Mouse (Mus musculus) ES-E14 (cell line): ENCODE results near the gene Meox1.

ENCODE experiments used
- CHD2 ChIP-seq: IDR thresholded peaks from 2 replicates; pipeline ENCODE4 v1.6.1; 2014; ENCODE audit warnings: mild to moderate bottlenecking, low read depth, low read length, inconsistent platforms
- HCFC1 ChIP-seq: IDR thresholded peaks from 2 replicates; pipeline ENCODE4 v1.6.1; 2012; ENCODE audit warnings: low read length, inconsistent platforms, borderline replicate concordance; ENCODE audit not compliant: insufficient read depth
- ZC3H11A ChIP-seq: IDR thresholded peaks from 2 replicates; pipeline ENCODE4 v1.6.1; 2012; ENCODE audit warnings: low read depth, mild to moderate bottlenecking, inconsistent platforms, low read length, borderline replicate concordance

GRCm38 (mm10) chr11:101943055-101943454 is 48.9 kb upstream of the Meox1 start:
- no peak for TF ChIP-seq CHD2
- no peak for TF ChIP-seq ZC3H11A
- no peak for TF ChIP-seq HCFC1
